Mouse (Mus musculus): ENCODE measurements around the gene Dand5. TPM values are rescaled to one million over a fixed set of nuclear protein-coding genes. Genes with fewer than 3 reads are reported as not detected.
A peak's percentile ranks its signal among the peaks of the same experiment; 100 is the strongest.
"Not testable (repeated sequence)": the region's sequence is repeated elsewhere in the genome, so short reads cannot be mapped to it uniquely, and the experiment has no call there.

Dand5 gene
- total RNA-seq, 2 experiments from 2014 or later, result 8.0 to 9.6 TPM

DNA sequence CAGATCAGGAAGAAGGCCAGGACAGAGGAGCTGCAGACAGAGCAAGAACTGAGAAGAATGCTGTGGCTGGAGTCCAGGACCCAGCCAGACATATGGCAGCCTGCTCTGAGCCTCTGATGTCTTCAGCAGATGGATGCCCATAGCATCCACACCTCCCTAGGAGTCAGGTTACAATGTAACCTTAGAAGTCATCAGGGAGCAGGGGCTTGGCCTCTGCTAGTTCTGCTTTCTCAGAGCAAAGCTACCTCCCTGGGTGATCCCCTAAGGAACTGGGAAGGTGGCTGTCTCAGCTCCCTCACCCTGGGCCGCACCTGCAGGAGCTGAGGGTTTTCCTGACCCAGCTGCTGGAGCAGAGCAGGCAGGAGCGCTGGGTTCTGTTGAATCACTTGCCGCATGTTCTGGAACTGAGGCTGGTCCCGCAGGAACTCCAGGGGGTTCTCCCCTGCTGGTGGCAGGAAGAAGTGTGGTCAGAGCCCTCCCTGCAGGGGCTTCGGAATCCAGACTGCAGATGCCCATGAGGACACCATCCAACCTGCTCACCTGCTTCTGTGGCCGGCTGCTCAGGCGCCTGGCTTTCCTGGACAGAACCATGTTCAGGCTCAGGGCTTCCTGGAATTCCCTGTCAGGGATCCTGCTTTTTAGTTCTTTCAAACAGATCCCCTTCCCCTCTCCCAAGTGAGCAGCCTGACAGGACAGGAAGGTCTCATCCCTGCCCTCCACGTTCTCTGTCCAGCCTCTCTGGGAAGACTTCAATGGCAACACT is 14.7 kb upstream of the Dand5 start:
- no peak for DNase-seq (ENCODE audit: low spot score in 2 of 2)
- intact Hi-C loops (cut with DNase I), result no loop called here

- DNase-seq (ENCODE audit: low spot score in 2 of 2), result peak; percentile 76 to 77
- intact Hi-C loops (cut with DNase I), result no loop called here
Observed at GRCm38 (mm10) chr8:84834866-84835855, 12.5 kb upstream of the Dand5 start.

DNA sequence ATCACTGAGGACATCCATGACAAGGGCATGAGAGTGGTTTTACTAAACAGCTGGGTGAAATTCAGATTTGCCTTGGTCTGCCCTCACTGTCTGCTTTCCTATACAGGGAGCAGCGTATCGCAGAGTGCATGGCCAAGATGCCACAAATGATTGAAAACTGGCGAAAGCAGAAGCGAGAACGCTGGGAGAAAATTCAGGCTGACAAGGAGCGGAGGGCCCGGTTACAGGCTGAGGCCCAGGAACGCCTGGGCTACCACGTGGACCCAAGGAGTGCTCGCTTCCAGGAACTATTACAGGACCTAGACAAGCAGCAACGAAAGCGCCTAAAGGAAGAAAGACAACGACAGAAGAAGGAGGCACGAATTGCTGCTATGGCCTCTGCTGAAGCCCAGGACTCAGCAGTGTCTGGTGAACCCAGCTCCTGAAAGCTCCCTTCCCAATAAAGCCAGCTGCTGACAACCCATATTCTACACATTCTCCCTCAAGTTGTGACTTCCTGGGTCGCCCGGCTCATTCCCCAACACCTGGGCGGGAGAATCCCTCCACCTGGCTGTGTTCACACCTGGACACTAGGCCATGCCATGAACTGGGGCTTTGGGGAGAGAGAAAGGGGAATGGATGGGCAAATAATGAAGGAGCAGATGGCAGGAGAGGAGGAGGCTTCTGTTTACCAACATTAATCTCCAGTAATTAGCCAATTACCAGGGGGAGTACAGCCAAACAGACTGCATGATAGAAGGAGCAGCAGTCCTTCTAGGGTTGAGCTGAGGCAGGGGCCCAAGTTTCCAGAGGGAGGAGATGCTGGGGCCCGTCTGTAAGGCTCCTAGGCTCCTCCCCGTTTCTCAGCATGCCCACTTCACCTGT is 11.6 kb upstream of the Dand5 start:
- intact Hi-C loops (cut with DNase I), result no loop called here
- DNase-seq (ENCODE audit: low spot score in 2 of 2), result no peak

DNA sequence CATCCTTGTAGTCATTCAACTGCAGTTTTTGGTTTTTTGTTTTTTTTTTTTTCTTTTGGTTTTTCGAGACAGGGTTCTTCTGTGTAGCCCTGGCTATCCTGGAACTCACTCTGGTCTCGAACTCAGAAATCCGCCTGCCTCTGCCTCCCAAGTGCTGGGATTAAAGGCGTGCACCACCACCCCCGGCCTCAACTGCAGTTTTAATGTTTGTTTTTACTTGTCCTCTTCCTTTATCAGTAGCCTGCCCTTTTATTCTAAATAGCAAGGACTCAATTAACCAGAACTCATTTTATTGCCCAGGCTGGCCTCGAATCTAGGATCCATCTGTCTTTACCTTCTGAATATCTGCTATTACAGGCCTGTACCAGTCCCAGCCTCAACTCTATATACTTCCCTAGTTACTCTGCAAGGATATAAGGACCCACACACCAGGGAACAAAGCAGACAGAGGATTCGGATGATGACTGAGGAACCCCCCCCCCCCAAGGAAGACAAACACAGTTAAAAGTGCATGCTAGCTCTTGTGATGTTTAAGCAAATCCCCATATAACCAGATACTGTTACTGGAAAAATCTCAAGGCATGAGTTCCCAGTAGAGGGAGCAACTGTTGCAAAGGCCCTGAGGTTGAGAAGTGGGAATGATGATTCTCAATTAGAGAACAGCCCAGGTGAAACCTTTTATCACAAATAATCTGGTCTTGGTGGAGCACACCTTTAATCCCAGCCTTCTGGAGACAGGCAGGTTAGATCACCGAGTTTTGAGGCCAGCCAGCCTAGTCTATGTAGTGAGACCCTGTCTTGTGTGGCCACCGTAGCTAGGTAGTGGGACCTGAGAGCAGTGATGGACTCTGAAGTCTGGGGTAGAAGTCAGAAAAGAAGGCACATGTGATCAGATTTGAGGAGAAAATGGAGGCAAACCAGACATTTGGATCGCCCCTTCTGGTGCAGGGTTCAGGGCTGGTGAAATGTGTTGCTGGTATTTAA is 10.4 kb upstream of the Dand5 start:
- intact Hi-C loops (cut with DNase I), result no loop called here
- no peak for DNase-seq (ENCODE audit: low spot score in 2 of 2)

GRCm38 (mm10) chr8:84832034-84832717 is 9.6 kb upstream of the Dand5 start:
- intact Hi-C loops (cut with DNase I), result no loop called here
- DNase-seq (ENCODE audit: low spot score in 2 of 2), result peak; percentile 67 to 79

- intact Hi-C loops (cut with DNase I), result no loop called here
Observed at GRCm38 (mm10) chr8:84831490-84831889, 8.9 kb upstream of the Dand5 start, which contains the start of gene Gadd45gip1. Gadd45gip1 (plus strand) TSS chr8:84831522.

DNA sequence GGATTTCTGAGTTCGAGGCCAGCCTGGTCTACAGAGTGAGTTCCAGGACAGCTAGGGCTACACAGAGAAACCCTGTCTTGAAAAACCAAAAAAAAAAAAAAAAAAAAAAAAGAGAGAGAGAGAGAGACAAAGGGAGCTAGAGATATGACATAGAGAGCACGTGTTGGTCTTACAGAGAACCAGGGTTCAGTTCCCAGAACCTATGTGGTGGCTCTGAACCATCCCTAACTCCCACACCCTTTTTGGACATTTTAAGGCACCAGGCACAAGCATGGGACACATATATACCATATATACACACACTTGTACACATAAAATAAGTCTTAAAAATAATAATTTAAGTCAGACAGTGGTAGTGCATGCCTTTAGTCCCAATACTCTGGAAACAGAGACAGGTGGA is 3.9 kb upstream of the Dand5 start:
- intact Hi-C loops (cut with DNase I); DNase-seq (ENCODE audit: low spot score in 2 of 2): not testable (repeated sequence)

More at GRCm38 (mm10) chr8:84831490-84831889, 8.9 kb upstream of the Dand5 start, which contains the start of gene Gadd45gip1:
- no peak for DNase-seq (ENCODE audit: low spot score in 2 of 2)

- DNase-seq (ENCODE audit: low spot score in 2 of 2), result no peak
- intact Hi-C loops (cut with DNase I), result no loop called here
Observed at GRCm38 (mm10) chr8:84825636-84826035, 3.0 kb upstream of the Dand5 start.

- intact Hi-C loops (cut with DNase I), result no loop called here
- peak; percentile 68 to 76 for DNase-seq (ENCODE audit: low spot score in 2 of 2)
Observed at GRCm38 (mm10) chr8:84823653-84824052, 1.0 kb upstream of the Dand5 start.

DNA sequence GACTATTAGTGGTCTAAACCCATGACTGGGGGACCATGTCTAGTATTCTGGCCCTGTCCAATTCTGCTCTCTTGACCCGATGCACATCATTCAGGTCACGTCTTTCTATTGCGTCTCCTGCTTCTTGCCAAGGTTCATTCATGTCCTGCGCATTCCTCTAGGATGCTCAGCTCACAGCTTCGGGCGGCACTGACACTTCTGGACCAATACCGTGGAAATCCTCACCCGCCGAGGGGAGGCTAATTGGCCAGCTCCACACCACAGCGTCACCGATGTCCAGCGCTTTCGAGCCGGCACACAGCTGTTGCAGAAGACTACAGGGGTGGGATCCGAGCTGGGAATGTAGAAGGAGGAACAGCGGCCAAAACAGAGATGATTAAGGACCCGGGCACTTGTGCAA is 6.5 kb downstream of the Dand5 start:
- intact Hi-C loops (cut with DNase I), result loop anchor here (5.0 kb wide), 1 partner anchor 179 kb away; no protein-coding TSS in a partner anchor
- DNase-seq (ENCODE audit: low spot score in 2 of 2), result no peak

DNA sequence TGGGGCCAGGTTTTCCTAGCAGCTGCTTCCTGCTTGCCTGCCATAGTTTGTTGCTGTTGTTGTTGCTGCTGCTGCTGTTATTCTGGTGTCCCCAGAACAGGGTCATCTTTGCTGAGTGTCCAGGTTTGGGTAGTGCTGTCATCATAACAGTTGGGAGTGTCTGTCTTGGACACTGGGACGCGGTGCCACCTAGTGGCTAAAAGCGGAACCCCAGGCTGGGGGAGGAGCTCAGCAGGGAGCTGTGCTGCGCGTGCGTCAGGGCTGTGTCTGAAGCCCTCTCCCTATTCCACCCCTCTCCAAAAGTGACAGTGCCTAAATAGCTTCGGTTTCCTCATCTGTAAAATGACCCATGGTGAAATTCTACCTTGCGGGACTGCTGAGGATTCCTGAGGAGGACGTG is 7.1 kb downstream of the Dand5 start:
- DNase-seq (ENCODE audit: low spot score in 2 of 2), result peak; percentile 97 to 98
- intact Hi-C loops (cut with DNase I), result loop anchor here (5.0 kb wide), 1 partner anchor 178 kb away; no protein-coding TSS in a partner anchor

DNA sequence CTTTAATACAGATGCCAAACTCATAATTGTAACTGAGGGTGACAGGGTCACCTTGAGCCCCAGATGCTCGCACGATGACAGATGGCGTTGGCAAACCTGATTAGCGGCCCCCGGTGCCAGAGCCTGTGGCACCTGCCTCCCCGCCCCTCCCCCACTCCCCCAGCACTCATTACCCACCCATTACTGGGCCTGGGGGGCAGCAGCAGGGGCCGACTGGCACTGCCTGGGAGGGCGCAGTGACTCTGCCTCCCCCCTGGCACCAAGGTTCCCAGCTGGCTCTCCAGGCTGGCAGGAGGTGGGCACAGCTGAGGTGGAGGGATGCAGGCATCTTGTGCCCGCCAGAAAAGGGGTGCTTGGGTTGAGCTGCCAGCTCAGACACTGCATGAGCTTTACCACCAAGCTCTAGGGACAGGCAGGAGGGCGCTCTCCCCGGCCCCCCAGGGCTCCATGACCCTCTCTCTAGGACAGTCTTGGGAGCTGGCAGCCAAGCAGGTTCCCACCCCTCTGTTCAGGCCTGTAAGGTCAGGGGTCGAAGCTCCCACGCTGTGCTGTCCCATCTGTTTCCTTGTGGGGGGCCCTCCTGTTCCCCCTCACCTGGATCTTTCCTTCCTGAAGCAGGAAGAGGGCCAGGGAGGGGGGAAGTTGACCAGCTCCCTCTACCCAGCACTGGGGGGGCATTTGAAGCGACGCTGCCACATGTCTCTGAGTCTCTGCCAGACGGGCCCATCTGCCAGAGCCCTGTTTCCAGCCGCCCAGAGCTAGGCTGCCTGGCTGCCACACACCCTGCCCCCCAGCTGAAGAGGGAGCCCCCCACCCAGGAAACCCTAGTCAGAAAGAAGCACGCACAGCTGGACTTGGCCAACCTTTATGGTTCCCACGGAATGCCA is 7.8 kb downstream of the Dand5 start:
- DNase-seq (ENCODE audit: low spot score in 2 of 2), result no peak
- intact Hi-C loops (cut with DNase I), result loop anchor here (5.0 kb wide), 2 partner anchors 177 to 222 kb away; no protein-coding TSS in a partner anchor

DNA sequence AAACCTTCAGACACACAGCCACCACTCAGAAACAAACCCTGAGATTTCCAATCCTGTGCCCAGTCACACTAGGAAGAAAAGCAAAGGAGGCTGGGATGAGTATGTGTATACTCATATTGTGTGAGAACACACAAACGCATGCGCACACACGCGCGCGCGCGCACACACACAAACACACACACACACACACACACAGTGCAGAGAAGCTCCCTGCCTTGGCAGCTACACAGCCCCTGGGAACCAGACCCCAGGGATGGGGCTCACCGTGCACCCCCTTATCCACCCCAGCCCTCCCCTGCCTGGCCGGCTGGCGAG is 8.4 kb downstream of the Dand5 start:
- intact Hi-C loops (cut with DNase I), result loop anchor here (5.0 kb wide), 1 partner anchor 222 kb away; no protein-coding TSS in a partner anchor
- DNase-seq (ENCODE audit: low spot score in 2 of 2), result no peak

DNA sequence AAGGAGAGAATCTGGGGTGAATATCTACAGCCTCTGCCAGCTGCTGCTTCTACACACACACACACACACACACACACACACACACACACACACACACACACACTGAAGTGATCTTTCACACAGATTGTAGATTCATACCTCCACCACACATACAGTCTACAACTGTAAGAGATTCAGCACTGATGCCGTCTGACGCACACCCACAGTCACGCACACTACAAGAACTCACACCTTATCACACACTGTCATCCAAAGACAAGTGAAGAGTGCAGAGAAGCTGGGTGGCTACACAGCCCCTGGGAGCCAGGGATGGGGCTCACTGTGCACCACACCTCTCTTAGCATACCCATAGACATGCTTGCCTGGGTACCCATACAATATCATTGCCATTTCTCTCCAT is 8.8 kb downstream of the Dand5 start:
- intact Hi-C loops (cut with DNase I), result loop anchor here (1.0 to 5.0 kb wide), 3 partner anchors 105 to 222 kb away; no protein-coding TSS in a partner anchor
- DNase-seq (ENCODE audit: low spot score in 2 of 2), result peak in 1 of 2 experiments; percentile 69

DNA sequence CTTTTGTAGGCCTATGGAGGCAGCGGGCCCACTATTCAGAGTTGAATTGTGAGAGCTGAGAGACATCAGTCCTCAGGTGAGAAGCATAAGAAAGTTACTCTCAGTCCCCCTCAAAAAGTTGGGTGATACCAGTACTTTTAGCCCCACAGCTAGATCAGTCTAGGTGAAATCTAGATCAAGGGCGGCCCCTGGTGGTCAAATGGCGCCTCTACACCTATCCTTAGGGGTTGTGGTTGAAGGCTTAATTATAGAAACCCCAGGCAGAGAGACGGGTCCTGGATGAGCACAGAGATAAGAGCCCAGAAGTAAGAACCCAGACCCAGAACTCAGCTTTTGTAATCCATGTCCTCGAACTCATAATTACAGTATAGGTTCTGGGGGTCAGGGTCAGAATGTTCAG is 9.6 kb downstream of the Dand5 start:
- intact Hi-C loops (cut with DNase I), result loop anchor here (1.0 to 5.0 kb wide), 3 partner anchors 104 to 221 kb away; no protein-coding TSS in a partner anchor
- peak; percentile 87 to 90 for DNase-seq (ENCODE audit: low spot score in 2 of 2)

- no peak for DNase-seq (ENCODE audit: low spot score in 2 of 2)
- intact Hi-C loops (cut with DNase I), result loop anchor here (5.0 kb wide), 1 partner anchor 219 kb away; no protein-coding TSS in a partner anchor
Observed at GRCm38 (mm10) chr8:84811303-84811702, 11.3 kb downstream of the Dand5 start.
